Mouse (Mus musculus) stomach, postnatal 0 days (tissue): ENCODE measurements around the gene Hbb-bh2. TPM values are rescaled to one million over a fixed set of nuclear protein-coding genes. Genes with fewer than 3 reads are reported as not detected.
"Not testable (repeated sequence)": the region's sequence is repeated elsewhere in the genome, so short reads cannot be mapped to it uniquely, and the experiment has no call there.

Source experiments
- ATAC-seq: fragments of 200-750 bp; cut with Nextera tagmentation; 2 replicates; pipeline ENCODE4 v1.8.0; 2017; ENCODE audit not compliant: low FRiP score, low TSS enrichment
- DNase-seq: peaks from one replicate; pipeline ENCODE4 v3.0.0-alpha.2; 2016; ENCODE audit warnings: low spot score
- H3K27ac ChIP-seq: fragments of 300-500 bp; sonication (generic); replicated peaks from 2 replicates; pipeline ENCODE4 v1.5.1; 2014; ENCODE audit warnings: mild to moderate bottlenecking, control low read depth
- H3K27me3 ChIP-seq: fragments of 300-500 bp; sonication (generic); 2 replicates; pipeline ENCODE4 v1.6.1; 2014; ENCODE audit warnings: low read length; ENCODE audit not compliant: control insufficient read depth, insufficient read depth
- H3K36me3 ChIP-seq: fragments of 300-500 bp; sonication (generic); 2 replicates; pipeline ENCODE4 v1.6.1; 2014; ENCODE audit warnings: low read length, mixed read lengths; ENCODE audit not compliant: control insufficient read depth, insufficient read depth
- H3K4me1 ChIP-seq: fragments of 300-500 bp; sonication (generic); replicated peaks from 2 replicates; pipeline ENCODE4 v1.6.1; 2014; ENCODE audit warnings: antibody characterized with exemption; ENCODE audit not compliant: control insufficient read depth, insufficient read depth
- H3K4me2 ChIP-seq: fragments of 300-500 bp; sonication (generic); replicated peaks from 2 replicates; pipeline ENCODE4 v1.6.1; 2014; ENCODE audit warnings: low read depth, mild to moderate bottlenecking, control low read depth, moderate library complexity
- H3K4me3 ChIP-seq: fragments of 300-500 bp; sonication (generic); 2 replicates; pipeline ENCODE4 v1.5.1; 2014; ENCODE audit warnings: low read depth, low read length, control low read depth
- H3K9ac ChIP-seq: fragments of 300-500 bp; sonication (generic); 2 replicates; pipeline ENCODE4 v1.6.1; 2014; ENCODE audit warnings: mild to moderate bottlenecking, low read length, control low read depth, mixed read lengths
- H3K9me3 ChIP-seq: fragments of 300-500 bp; sonication (generic); 2 replicates; pipeline ENCODE4 v1.6.1; 2016; ENCODE audit warnings: low read length; ENCODE audit not compliant: control insufficient read depth
- CTCF ChIP-seq: IDR thresholded peaks from 2 replicates; pipeline ENCODE4 v1.5.1; 2016; ENCODE audit warnings: antibody characterized with exemption, low read depth, mild to moderate bottlenecking, moderate library complexity
- EP300 ChIP-seq: optimal IDR thresholded peaks from 2 replicates; pipeline ENCODE3; 2016; ENCODE audit warnings: antibody characterized with exemption
- WGBS: fragments of 180-500 bp; shearing (Covaris S2); extraction: QIAGEN DNeasy Blood & Tissue Kit; methylation state at CpG from one replicate; pipeline ENCODE4 v1.1.7; 2014; 5-methylcytosine and 5-hydroxymethylcytosine counted together
- polyA plus RNA-seq: library from polyadenylated mRNA; unstranded; fragments of >200 nt; fragmentation: Nextera tagmentation; extraction: Ambion mirVana; gene quantifications from 2 replicates; pipeline ENCODE4 v1.2.1, GENCODE M21; 2015

Hbb-bh2 gene
- polyA plus RNA-seq, 1 experiment from 2014 or later: not detected

- DNase-seq (no peak), ATAC-seq (no peak)
- Histone ChIP-seq H3K27ac (no peak overlapping the region), H3K27me3 (no peaks in the 10 kb centered on the region), H3K4me1 (no peaks in the 10 kb centered on the region), H3K4me3 (no peak overlapping the region), H3K9me3 (no peaks in the 10 kb centered on the region), H3K36me3 (no peaks in the 10 kb centered on the region), H3K4me2 (no peak overlapping the region), H3K9ac (no peak overlapping the region)
- 26% methylated on average over 1 of the region's 2 CpGs for WGBS
- TF ChIP-seq CTCF (no peak), EP300 (no peak)
Measured at GRCm38 (mm10) chr7:103844525-103845325, 4.4 kb upstream of the Hbb-bh2 start.

- no peak within 1 kb of the TSS for H3K4me2 ChIP-seq
- H3K9me3 ChIP-seq: no peaks in the 10 kb centered on the region
- no peaks in the 10 kb centered on the region for H3K36me3 ChIP-seq
- DNase-seq (no peak), ATAC-seq (no peak)
- H3K4me3 ChIP-seq: no peak within 1 kb of the TSS
- H3K27me3 ChIP-seq: no peaks in the 10 kb centered on the region
- H3K27ac ChIP-seq: no peak within 1 kb of the TSS
- no peak within 1 kb of the TSS for H3K9ac ChIP-seq
- 75% methylated on average over 2 of the region's 2 CpGs for WGBS
- no peaks in the 10 kb centered on the region for H3K4me1 ChIP-seq
- no peak for TF ChIP-seq CTCF
- no peak for TF ChIP-seq EP300
Measured at GRCm38 (mm10) chr7:103843034-103843433, 2.7 kb upstream of the Hbb-bh2 start, which contains the start of gene Hbb-bh1. Gene Hbb-bh1 (minus strand): TSS chr7:103843164.

- DNase-seq (no peak), ATAC-seq (peak; percentile 45; the same call in 1 of the 2 replicates)
- Histone ChIP-seq H3K27ac (no peak within 1 kb of the TSS), H3K9me3 (no peaks in the 10 kb centered on the region), H3K27me3 (no peaks in the 10 kb centered on the region), H3K4me2 (no peak within 1 kb of the TSS), H3K9ac (no peak within 1 kb of the TSS), H3K4me1 (no peaks in the 10 kb centered on the region), H3K36me3 (no peaks in the 10 kb centered on the region), H3K4me3 (no peak within 1 kb of the TSS)
- TF ChIP-seq EP300 (no peak), CTCF (no peak)
- 86% methylated on average over 4 of the region's 4 CpGs for WGBS
Measured at GRCm38 (mm10) chr7:103827808-103828207, 12.5 kb downstream of the Hbb-bh2 start, which contains the start of gene Hbb-bs. Gene Hbb-bs (minus strand): TSS chr7:103828096.

GRCm38 (mm10) chr7:103827139-103827538 lies 13.2 kb downstream of the Hbb-bh2 start:
- not testable (repeated sequence) for H3K27ac ChIP-seq, DNase-seq, H3K4me2 ChIP-seq, H3K9ac ChIP-seq, H3K36me3 ChIP-seq, H3K4me3 ChIP-seq, H3K4me1 ChIP-seq, H3K27me3 ChIP-seq, H3K9me3 ChIP-seq, ATAC-seq
- no CpG with 5 or more reads among the region's 2 CpGs for WGBS

GRCm38 (mm10) chr7:103826255-103826887 lies 13.9 kb downstream of the Hbb-bh2 start:
- no peaks in the 10 kb centered on the region for H3K36me3 ChIP-seq
- H3K4me1 ChIP-seq: no peaks in the 10 kb centered on the region
- WGBS: 59% methylated on average over 3 of the region's 3 CpGs
- H3K9ac ChIP-seq: no peak overlapping the region
- no peak overlapping the region for H3K27ac ChIP-seq
- no peaks in the 10 kb centered on the region for H3K27me3 ChIP-seq
- H3K4me3 ChIP-seq: no peak overlapping the region
- H3K9me3 ChIP-seq: no peaks in the 10 kb centered on the region
- no peak for TF ChIP-seq EP300
- TF ChIP-seq CTCF: no peak
- H3K4me2 ChIP-seq: no peak overlapping the region
- ATAC-seq (no peak), DNase-seq (no peak)
